Mouse (Mus musculus) ES-Bruce4 (cell line): ENCODE measurements around the gene Smyd1. TPM values are rescaled to one million over a fixed set of nuclear protein-coding genes. Genes with fewer than 3 reads are reported as not detected.

Experiments used
- H3K27ac ChIP-seq: 2 replicates; pipeline ENCODE4 v1.5.1; 2012; ENCODE audit warnings: low read length, inconsistent platforms; ENCODE audit not compliant: insufficient read depth
- H3K27me3 ChIP-seq: 2 replicates; pipeline ENCODE4 v1.6.1; 2012; ENCODE audit warnings: mild to moderate bottlenecking, low read length, inconsistent platforms; ENCODE audit not compliant: control insufficient read depth, poor library complexity, insufficient read depth, severe bottlenecking
- H3K36me3 ChIP-seq: 2 replicates; pipeline ENCODE4 v1.6.1; 2012; ENCODE audit warnings: inconsistent platforms, mild to moderate bottlenecking, low read length, moderate library complexity; ENCODE audit not compliant: control insufficient read depth, poor library complexity, insufficient read depth, severe bottlenecking
- H3K4me1 ChIP-seq: one replicate; pipeline ENCODE4 v1.8.1; 2011; ENCODE audit warnings: low read length; ENCODE audit not compliant: control insufficient read depth, insufficient read depth
- H3K4me3 ChIP-seq: 2 replicates; pipeline ENCODE4 v1.5.1; 2011; ENCODE audit warnings: low read depth, mild to moderate bottlenecking, low read length
- H3K9ac ChIP-seq: 2 replicates; pipeline ENCODE4 v1.6.1; 2012; ENCODE audit warnings: low read depth, mild to moderate bottlenecking, inconsistent platforms; ENCODE audit not compliant: poor library complexity, severe bottlenecking
- H3K9me3 ChIP-seq: replicated peaks from 2 replicates; pipeline ENCODE4 v1.6.1; 2012; ENCODE audit warnings: mild to moderate bottlenecking, low read length, inconsistent platforms; ENCODE audit not compliant: control insufficient read depth, poor library complexity, insufficient read depth, severe bottlenecking
- CTCF ChIP-seq: IDR thresholded peaks from one replicate; pipeline ENCODE4 v1.8.1; 2011; ENCODE audit warnings: low read depth, low read length
- EP300 ChIP-seq: IDR thresholded peaks from 2 replicates; pipeline ENCODE4 v1.6.1; 2011; ENCODE audit warnings: low read depth, low read length; ENCODE audit not compliant: insufficient read depth
- POLR2A ChIP-seq: IDR thresholded peaks from one replicate; pipeline ENCODE4 v1.8.1; 2011; ENCODE audit warnings: low read length; ENCODE audit not compliant: insufficient read depth
- polyA plus RNA-seq: library from polyadenylated mRNA; stranded (reverse); fragments of >200 nt; gene quantifications from 2 replicates; pipeline ENCODE4 v1.2.4, GENCODE M21; 2011; ENCODE audit warnings: low read depth; ENCODE audit not compliant: missing spikeins, insufficient read depth, insufficient read length

Gene Smyd1
- polyA plus RNA-seq, 1 experiment, result 0.42 TPM

GRCm38 (mm10) chr6:71196107-71196506 is 125.9 kb downstream of the Smyd1 start:
- no peak overlapping the region for H3K27ac ChIP-seq
- no peaks in the 10 kb centered on the region for H3K9me3 ChIP-seq
- H3K9ac ChIP-seq, result no peak overlapping the region
- peaks cover 3% of the 10 kb centered on the region for H3K4me1 ChIP-seq
- H3K4me3 ChIP-seq, result no peak overlapping the region
- H3K36me3 ChIP-seq, result no peaks in the 10 kb centered on the region
- H3K27me3 ChIP-seq, result no peaks in the 10 kb centered on the region
- TF ChIP-seq EP300 (no peak), CTCF (no peak), POLR2A (no peak)

GRCm38 (mm10) chr6:71193151-71193740 is 128.8 kb downstream of the Smyd1 start:
- no peak overlapping the region for H3K4me3 ChIP-seq
- H3K27ac ChIP-seq, result no peak overlapping the region
- no peaks in the 10 kb centered on the region for H3K36me3 ChIP-seq
- H3K27me3 ChIP-seq, result no peaks in the 10 kb centered on the region
- H3K9ac ChIP-seq, result no peak overlapping the region
- peaks cover 2% of the 10 kb centered on the region for H3K4me1 ChIP-seq
- no peak for TF ChIP-seq CTCF
- TF ChIP-seq EP300, result no peak
- no peak for TF ChIP-seq POLR2A
- H3K9me3 ChIP-seq, result no peaks in the 10 kb centered on the region

- H3K9me3 ChIP-seq, result no peaks in the 10 kb centered on the region
- H3K4me1 ChIP-seq, result no peaks in the 10 kb centered on the region
- no peak for TF ChIP-seq EP300
- no peak for TF ChIP-seq CTCF
- TF ChIP-seq POLR2A, result no peak
- no peaks in the 10 kb centered on the region; the same call in 1 of the 2 replicates for H3K27me3 ChIP-seq
- H3K27ac ChIP-seq, result no peak overlapping the region
- H3K36me3 ChIP-seq, result no peaks in the 10 kb centered on the region
- no peak overlapping the region for H3K9ac ChIP-seq
- H3K4me3 ChIP-seq, result no peak overlapping the region
Observed at GRCm38 (mm10) chr6:71190501-71190900, 131.5 kb downstream of the Smyd1 start.

- TF ChIP-seq EP300 (no peak), POLR2A (no peak), CTCF (no peak)
- Histone ChIP-seq H3K36me3 (no peaks in the 10 kb centered on the region), H3K4me1 (no peaks in the 10 kb centered on the region), H3K9me3 (no peaks in the 10 kb centered on the region), H3K9ac (no peak overlapping the region), H3K4me3 (no peak overlapping the region), H3K27me3 (no peaks in the 10 kb centered on the region; the same call in 1 of the 2 replicates), H3K27ac (no peak overlapping the region)
Observed at GRCm38 (mm10) chr6:71189578-71189977, 132.5 kb downstream of the Smyd1 start.

- Histone ChIP-seq H3K9ac (no peak overlapping the region), H3K27me3 (no peaks in the 10 kb centered on the region; the same call in 1 of the 2 replicates)
- TF ChIP-seq POLR2A (no peak), EP300 (no peak), CTCF (no peak)
Observed at GRCm38 (mm10) chr6:71184941-71185604, 137.0 kb downstream of the Smyd1 start.

GRCm38 (mm10) chr6:71180596-71180995 is 141.4 kb downstream of the Smyd1 start:
- no peak for TF ChIP-seq POLR2A
- no peak for TF ChIP-seq EP300
- TF ChIP-seq CTCF, result no peak
- H3K36me3 ChIP-seq, result no peaks in the 10 kb centered on the region
- H3K9me3 ChIP-seq, result no peaks in the 10 kb centered on the region
- no peak overlapping the region for H3K27ac ChIP-seq
- H3K27me3 ChIP-seq, result no peaks in the 10 kb centered on the region
- no peaks in the 10 kb centered on the region for H3K4me1 ChIP-seq
- H3K4me3 ChIP-seq, result no peak overlapping the region
- H3K9ac ChIP-seq, result no peak overlapping the region

More at GRCm38 (mm10) chr6:71184941-71185604, 137.0 kb downstream of the Smyd1 start:
- Histone ChIP-seq H3K36me3 (no peaks in the 10 kb centered on the region), H3K27ac (no peak overlapping the region), H3K9me3 (no peaks in the 10 kb centered on the region), H3K4me1 (no peaks in the 10 kb centered on the region), H3K4me3 (no peak overlapping the region)
